9 mouse cellular contexts compared by ENCODE assay signal in the genomic region with DNA sequence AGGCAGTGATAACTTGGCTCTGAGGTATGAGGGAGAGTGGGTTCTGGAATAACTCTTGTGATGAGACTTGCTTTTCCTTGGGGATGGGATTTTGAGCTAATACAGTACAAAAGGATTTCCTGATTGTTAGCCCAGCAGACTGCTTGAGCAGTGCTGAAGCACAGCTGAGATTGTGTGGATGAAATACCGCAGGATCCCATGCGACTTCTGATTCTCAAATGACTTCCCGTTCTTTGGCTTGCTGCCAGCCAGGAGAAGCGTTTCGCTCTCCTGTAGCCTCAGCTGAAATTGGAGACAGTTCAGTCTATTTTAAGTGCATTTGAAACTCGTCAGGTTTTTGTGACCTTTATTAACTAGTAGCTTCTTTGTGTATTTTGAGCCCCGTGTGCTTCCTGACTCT. TPM values are rescaled to one million over a fixed set of nuclear protein-coding genes. Genes with fewer than 3 reads are reported as not detected.
DNase-seq lines count a peak whose midpoint lies in the region; ATAC-seq and TF ChIP-seq lines count a peak whose summit lies in the region.
"Had no signal": no experiment of that assay in that cellular context is flagged by ENCODE, and none has a peak within 500 bp of the region (broad histone marks: within the 10 kb centered on the region; RNA-seq: fewer than 3 reads in every experiment).

No protein-coding gene starts in this region.

- H3K27me3 ChIP-seq in intestine, embryonic 14.5 days (replicated peaks; ENCODE audit: control insufficient read depth, insufficient read depth, low read length), result no peaks in the 10 kb centered on the region
- H3K27me3 ChIP-seq in intestine, embryonic 16.5 days (replicated peaks; ENCODE audit: control insufficient read depth, insufficient read depth, low read length), result no peaks in the 10 kb centered on the region
- no peaks in the 10 kb centered on the region for H3K27me3 ChIP-seq in kidney, embryonic 15.5 days
- no peaks in the 10 kb centered on the region for H3K27me3 ChIP-seq in thymus, adult 2 months (ENCODE audit: control insufficient read depth, insufficient read depth, low read length)

- H3K4me3 ChIP-seq in intestine, embryonic 14.5 days (ENCODE audit: low read depth, low read length), result no peak overlapping the region
- no peak overlapping the region for H3K4me3 ChIP-seq in intestine, embryonic 16.5 days (ENCODE audit: low read length)
- H3K4me3 ChIP-seq in kidney, embryonic 15.5 days (replicated peaks), result no peak overlapping the region
- H3K4me3 ChIP-seq in thymus, adult 2 months (ENCODE audit: control insufficient read depth, insufficient read depth, low read length), result no peak overlapping the region
- H3K4me3 ChIP-seq: myocyte had no signal

- no peak for TF ChIP-seq POLR2A in thymus, adult 2 months (IDR thresholded peaks at IDR 0.05; ENCODE audit: control insufficient read depth, extremely low read depth, insufficient read depth, low read length, poor library complexity)

- 23% methylated on average over 7 of the region's 7 CpGs for WGBS in intestine, embryonic 14.5 days
- WGBS in intestine, embryonic 16.5 days, result 19% methylated on average over 7 of the region's 7 CpGs
- 15% methylated on average over 7 of the region's 7 CpGs for WGBS in kidney, embryonic 15.5 days
- 93% methylated on average over 7 of the region's 7 CpGs for WGBS in thymus, adult 2 months

- H3K9ac ChIP-seq in intestine, embryonic 14.5 days (ENCODE audit: low read length), result no peak overlapping the region
- no peak overlapping the region for H3K9ac ChIP-seq in intestine, embryonic 16.5 days (ENCODE audit: low read depth, low read length)
- H3K9ac ChIP-seq in kidney, embryonic 15.5 days, result no peak overlapping the region

- 0 out of 2 replicates have a peak overlapping the region, but pooled peaks have one; percentile 12 for H3K27ac ChIP-seq in intestine, embryonic 14.5 days (ENCODE audit: low read depth)
- no peak overlapping the region; the same call in 1 of the 2 replicates for H3K27ac ChIP-seq in intestine, embryonic 16.5 days (ENCODE audit: low read length)
- H3K27ac ChIP-seq in kidney, embryonic 15.5 days, result peak overlapping the region; percentile 25
- no peak overlapping the region for H3K27ac ChIP-seq in thymus, adult 2 months (ENCODE audit: control insufficient read depth, insufficient read depth, low read length)

- peaks cover 67% of the 10 kb centered on the region for H3K36me3 ChIP-seq in intestine, embryonic 14.5 days (ENCODE audit: control insufficient read depth, insufficient read depth, low read length)
- H3K36me3 ChIP-seq in intestine, embryonic 16.5 days (ENCODE audit: control insufficient read depth, insufficient read depth, low read length), result peaks cover 9% of the 10 kb centered on the region
- peaks cover 68% of the 10 kb centered on the region for H3K36me3 ChIP-seq in kidney, embryonic 15.5 days
- peaks cover 18% of the 10 kb centered on the region for H3K36me3 ChIP-seq in thymus, adult 2 months (ENCODE audit: control insufficient read depth, insufficient read depth, low read length)

- no peak overlapping the region for H3K4me2 ChIP-seq in intestine, embryonic 14.5 days (ENCODE audit: low read length)
- H3K4me2 ChIP-seq in intestine, embryonic 16.5 days (ENCODE audit: low read depth, low read length), result no peak overlapping the region
- no peak overlapping the region for H3K4me2 ChIP-seq in kidney, embryonic 15.5 days

- no peaks in the 10 kb centered on the region for H3K9me3 ChIP-seq in intestine, embryonic 14.5 days (ENCODE audit: control insufficient read depth, low read length)
- no peaks in the 10 kb centered on the region for H3K9me3 ChIP-seq in intestine, embryonic 16.5 days (ENCODE audit: control insufficient read depth, low read length)
- H3K9me3 ChIP-seq in kidney, embryonic 15.5 days (replicated peaks), result no peaks in the 10 kb centered on the region

- no peak; the same call in 1 of the 2 replicates for ATAC-seq in intestine, embryonic 14.5 days (replicated peaks; ENCODE audit: low FRiP score, low TSS enrichment, low read depth)
- ATAC-seq in intestine, embryonic 16.5 days, result no peak
- ATAC-seq in kidney, embryonic 15.5 days (replicated peaks; ENCODE audit: low FRiP score), result no peak

- no peak for DNase-seq in intestine, embryonic 14.5 days (ENCODE audit: low spot score)
- DNase-seq in adrenal gland, postnatal 14 days, result peak; percentile 79
- peak; percentile 88 for DNase-seq in gastrocnemius, adult 18-20 months (ENCODE audit: low spot score)
- no peak for DNase-seq in spleen, postnatal 4 days (ENCODE audit: low spot score in 2 of 2)
- no peak for DNase-seq in thymus, adult 2 months
- no peak for DNase-seq in layer of hippocampus, postnatal 36 days

- peaks cover 21% of the 10 kb centered on the region for H3K4me1 ChIP-seq in intestine, embryonic 14.5 days (replicated peaks; ENCODE audit: control insufficient read depth, insufficient read depth, low read length)
- peaks cover 17% of the 10 kb centered on the region for H3K4me1 ChIP-seq in intestine, embryonic 16.5 days (ENCODE audit: control insufficient read depth, insufficient read depth, low read length)
- H3K4me1 ChIP-seq in kidney, embryonic 15.5 days, result peaks cover 31% of the 10 kb centered on the region
- no peaks in the 10 kb centered on the region for H3K4me1 ChIP-seq in thymus, adult 2 months (replicated peaks; ENCODE audit: control insufficient read depth, insufficient read depth, low read length)

- no peak for TF ChIP-seq CTCF in thymus, adult 2 months (IDR thresholded peaks at IDR 0.05; ENCODE audit: borderline replicate concordance, control insufficient read depth, extremely low read depth, insufficient read depth, low read length, poor library complexity)

RNA-seq across cellular contexts. Expression of gene Eif4g3, which starts 7.9 kb away (rescaled TPM):
- 37.0 and 40.7 TPM in 2 replicates for polyA plus RNA-seq in intestine, embryonic 14.5 days (2014; fragmentation: Nextera tagmentation; extraction: Ambion mirVana)
- 16.4 and 18.0 TPM in 2 replicates for polyA plus RNA-seq in intestine, embryonic 16.5 days (2015; fragmentation: Nextera tagmentation; extraction: Ambion mirVana)
- 104 and 107 TPM in 2 replicates for total RNA-seq in adrenal gland, postnatal 14 days (2021)
- total RNA-seq in gastrocnemius, adult 18-20 months (2021), result 100 to 1,000 TPM; 115 to 117 TPM
- 38.6 and 40.0 TPM in 2 replicates for polyA plus RNA-seq in kidney, embryonic 15.5 days (2015; fragmentation: Nextera tagmentation; extraction: Ambion mirVana)
- polyA plus RNA-seq in thymus, adult 2 months (2012; rRNA removed), result 72.1 TPM in 2 replicates
- 100 to 1,000 TPM; 142 to 157 TPM for total RNA-seq in layer of hippocampus, postnatal 36 days (2021)

Comparison
In these comparisons a context has a peak if more than half of its experiments do, and no peak if none do; other contexts are left out.
1. H3K27ac ChIP-seq: peak in intestine, embryonic 14.5 days (single experiment) and kidney, embryonic 15.5 days (single experiment); none in intestine, embryonic 16.5 days (single experiment) and thymus, adult 2 months (single experiment).
2. DNase-seq: peak in adrenal gland, postnatal 14 days (single experiment) and gastrocnemius, adult 18-20 months (single experiment); none in intestine, embryonic 14.5 days (single experiment), spleen, postnatal 4 days (0 of 2), thymus, adult 2 months (single experiment) and layer of hippocampus, postnatal 36 days (0 of 2).